Mouse (Mus musculus) stomach, embryonic 15.5 days (tissue): ENCODE measurements at regions not wholly inside any gene's neighbourhood (a gene's known extent, or its start where the extent isn't known, plus 50 kb on each side); places are given as distances from the start of the nearest gene placed in this dataset.

Experiments
- ATAC-seq: fragments of 200-750 bp; cut with Nextera tagmentation; 2 replicates; pipeline ENCODE4 v1.8.0; 2017; ENCODE audit warnings: low read depth, moderate number of reproducible peaks, moderate TSS enrichment; ENCODE audit not compliant: insufficient read depth, low FRiP score
- H3K27ac ChIP-seq: fragments of 300-500 bp; sonication (generic); 2 replicates; pipeline ENCODE4 v1.5.1; 2015; ENCODE audit warnings: mild to moderate bottlenecking, inconsistent platforms
- H3K27me3 ChIP-seq: fragments of 300-500 bp; sonication (generic); replicated peaks from 2 replicates; pipeline ENCODE4 v1.6.1; 2015; ENCODE audit warnings: inconsistent platforms
- H3K36me3 ChIP-seq: fragments of 300-500 bp; sonication (generic); 2 replicates; pipeline ENCODE4 v1.6.1; 2015; ENCODE audit warnings: inconsistent platforms
- H3K4me1 ChIP-seq: fragments of 300-500 bp; sonication (generic); 2 replicates; pipeline ENCODE4 v1.6.1; 2015; ENCODE audit warnings: inconsistent platforms
- H3K4me2 ChIP-seq: fragments of 300-500 bp; sonication (generic); 2 replicates; pipeline ENCODE4 v1.6.1; 2015; ENCODE audit warnings: mild to moderate bottlenecking, inconsistent platforms
- H3K4me3 ChIP-seq: fragments of 300-500 bp; sonication (generic); replicated peaks from 2 replicates; pipeline ENCODE4 v1.5.1; 2015; ENCODE audit warnings: inconsistent platforms
- H3K9ac ChIP-seq: fragments of 300-500 bp; sonication (generic); 2 replicates; pipeline ENCODE4 v1.6.1; 2015; ENCODE audit warnings: inconsistent platforms
- H3K9me3 ChIP-seq: fragments of 300-500 bp; sonication (generic); 2 replicates; pipeline ENCODE4 v1.6.1; 2016; ENCODE audit warnings: inconsistent platforms
- WGBS: fragments of 180-500 bp; shearing (Covaris S2); methylation state at CpG from one replicate; pipeline ENCODE4 v1.1.7; 2015; 5-methylcytosine and 5-hydroxymethylcytosine counted together

- Histone ChIP-seq H3K4me1 (peaks cover 10% of the 10 kb centered on the region), H3K4me2 (peak overlapping the region; percentile 46), H3K4me3 (peak overlapping the region; percentile 17; the same call in 1 of the 2 replicates), H3K9ac (no peak overlapping the region), H3K27ac (peak overlapping the region; percentile 17; the same call in 1 of the 2 replicates), H3K27me3 (no peaks in the 10 kb centered on the region), H3K9me3 (no peaks in the 10 kb centered on the region), H3K36me3 (no peaks in the 10 kb centered on the region)
- peak; percentile 74; the same call in 1 of the 2 replicates for ATAC-seq
- 3% methylated on average over 18 of the region's 18 CpGs for WGBS
Observed at GRCm38 (mm10) chr6:89008614-89009171, 106.6 kb downstream of the Tpra1 start.

- Histone ChIP-seq H3K9me3 (no peaks in the 10 kb centered on the region), H3K27me3 (no peaks in the 10 kb centered on the region), H3K27ac (no peak overlapping the region), H3K4me1 (peaks cover 6% of the 10 kb centered on the region), H3K4me2 (no peak overlapping the region), H3K9ac (no peak overlapping the region), H3K4me3 (no peak overlapping the region), H3K36me3 (no peaks in the 10 kb centered on the region)
- 49% methylated on average over 12 of the region's 12 CpGs for WGBS
- ATAC-seq, result no peak
Observed at GRCm38 (mm10) chr6:89012998-89013689, 111.1 kb downstream of the Tpra1 start.

GRCm38 (mm10) chr6:89013690-89014061 lies 111.6 kb downstream of the Tpra1 start:
- WGBS, result 70% methylated on average over 8 of the region's 8 CpGs
- Histone ChIP-seq H3K4me1 (peaks cover under 1% of the 10 kb centered on the region; the same call in 1 of the 2 replicates), H3K9ac (no peak overlapping the region), H3K4me3 (no peak overlapping the region), H3K27me3 (no peaks in the 10 kb centered on the region), H3K9me3 (no peaks in the 10 kb centered on the region), H3K27ac (no peak overlapping the region), H3K36me3 (no peaks in the 10 kb centered on the region), H3K4me2 (no peak overlapping the region)
- no peak for ATAC-seq

- no peaks in the 10 kb centered on the region for H3K4me1 ChIP-seq
- WGBS, result 42% methylated on average over 11 of the region's 11 CpGs
- H3K9ac ChIP-seq, result no peak overlapping the region
- H3K4me2 ChIP-seq, result no peak overlapping the region
- H3K27ac ChIP-seq, result no peak overlapping the region
- H3K27me3 ChIP-seq, result no peaks in the 10 kb centered on the region
- no peak overlapping the region for H3K4me3 ChIP-seq
- ATAC-seq, result no peak
- H3K36me3 ChIP-seq, result no peaks in the 10 kb centered on the region
- no peaks in the 10 kb centered on the region for H3K9me3 ChIP-seq
Observed at GRCm38 (mm10) chr6:89024101-89024650, 122.1 kb downstream of the Tpra1 start.

GRCm38 (mm10) chr6:89033433-89034298 lies 131.6 kb downstream of the Tpra1 start:
- 42% methylated on average over 5 of the region's 5 CpGs for WGBS
- Histone ChIP-seq H3K9me3 (no peaks in the 10 kb centered on the region), H3K27me3 (no peaks in the 10 kb centered on the region), H3K9ac (no peak overlapping the region), H3K36me3 (no peaks in the 10 kb centered on the region), H3K4me1 (0 out of 2 replicates have a peak, but pooled peaks cover 5% of the 10 kb centered on the region), H3K27ac (no peak overlapping the region), H3K4me2 (no peak overlapping the region), H3K4me3 (no peak overlapping the region)
- ATAC-seq, result no peak

- ATAC-seq, result no peak
- Histone ChIP-seq H3K27me3 (no peaks in the 10 kb centered on the region), H3K4me3 (no peak overlapping the region), H3K4me1 (0 out of 2 replicates have a peak, but pooled peaks cover 5% of the 10 kb centered on the region), H3K9me3 (no peaks in the 10 kb centered on the region), H3K27ac (no peak overlapping the region), H3K36me3 (no peaks in the 10 kb centered on the region), H3K4me2 (no peak overlapping the region), H3K9ac (no peak overlapping the region)
- 50% methylated on average over 3 of the region's 3 CpGs for whole genome bisulfite sequencing
Observed at GRCm38 (mm10) chr6:89034455-89034854, 132.4 kb downstream of the Tpra1 start.

- Histone ChIP-seq H3K27me3 (no peaks in the 10 kb centered on the region), H3K9me3 (no peaks in the 10 kb centered on the region), H3K4me1 (0 out of 2 replicates have a peak, but pooled peaks cover 5% of the 10 kb centered on the region), H3K4me2 (no peak overlapping the region), H3K9ac (no peak overlapping the region), H3K4me3 (no peak overlapping the region), H3K27ac (no peak overlapping the region), H3K36me3 (no peaks in the 10 kb centered on the region)
- ATAC-seq, result no peak; the same call in 1 of the 2 replicates
- WGBS, result 51% methylated on average over 13 of the region's 13 CpGs
Observed at GRCm38 (mm10) chr6:89035061-89035835, 133.2 kb downstream of the Tpra1 start.

- Histone ChIP-seq H3K27ac (no peak overlapping the region), H3K4me1 (0 out of 2 replicates have a peak, but pooled peaks cover 5% of the 10 kb centered on the region), H3K9me3 (no peaks in the 10 kb centered on the region), H3K9ac (no peak overlapping the region), H3K4me3 (no peak overlapping the region), H3K36me3 (no peaks in the 10 kb centered on the region), H3K27me3 (no peaks in the 10 kb centered on the region), H3K4me2 (no peak overlapping the region)
- 64% methylated on average over 4 of the region's 4 CpGs for WGBS
- no peak for ATAC-seq
Observed at GRCm38 (mm10) chr6:89035836-89036156, 133.7 kb downstream of the Tpra1 start.

- ATAC-seq, result no peak
- H3K27ac ChIP-seq, result no peak overlapping the region
- no peak overlapping the region for H3K4me2 ChIP-seq
- H3K4me1 ChIP-seq, result 0 out of 2 replicates have a peak, but pooled peaks cover 5% of the 10 kb centered on the region
- 5% methylated on average over 2 of the region's 2 CpGs for WGBS
- no peak overlapping the region for H3K9ac ChIP-seq
- no peaks in the 10 kb centered on the region for H3K27me3 ChIP-seq
- H3K9me3 ChIP-seq, result no peaks in the 10 kb centered on the region
- no peak overlapping the region for H3K4me3 ChIP-seq
- no peaks in the 10 kb centered on the region for H3K36me3 ChIP-seq
Observed at GRCm38 (mm10) chr6:89037392-89037791, 135.3 kb downstream of the Tpra1 start.

GRCm38 (mm10) chr6:89037901-89038300 lies 135.8 kb downstream of the Tpra1 start:
- Histone ChIP-seq H3K27me3 (no peaks in the 10 kb centered on the region), H3K4me1 (peaks cover 7% of the 10 kb centered on the region; the same call in 1 of the 2 replicates), H3K36me3 (no peaks in the 10 kb centered on the region), H3K9ac (no peak overlapping the region), H3K4me3 (no peak overlapping the region), H3K4me2 (no peak overlapping the region), H3K9me3 (no peaks in the 10 kb centered on the region), H3K27ac (no peak overlapping the region)
- 44% methylated on average over 7 of the region's 7 CpGs for WGBS
- no peak for ATAC-seq

- no peak for ATAC-seq
Observed at GRCm38 (mm10) chr6:89040919-89041318, 138.9 kb downstream of the Tpra1 start.

More at GRCm38 (mm10) chr6:89040919-89041318, 138.9 kb downstream of the Tpra1 start:
- Histone ChIP-seq H3K27ac (no peak overlapping the region), H3K4me3 (no peak overlapping the region), H3K36me3 (no peaks in the 10 kb centered on the region), H3K9me3 (no peaks in the 10 kb centered on the region), H3K9ac (no peak overlapping the region), H3K27me3 (no peaks in the 10 kb centered on the region), H3K4me2 (no peak overlapping the region), H3K4me1 (peaks cover 6% of the 10 kb centered on the region; the same call in 1 of the 2 replicates)
- WGBS, result 72% methylated on average over 4 of the region's 4 CpGs
